Mouse (Mus musculus) ES-E14 (cell line): ENCODE data around the gene Dmtf1. TPM values are rescaled to one million over a fixed set of nuclear protein-coding genes. Genes with fewer than 3 reads are reported as not detected.

Source experiments
- DNase-seq: peaks from one replicate; pipeline ENCODE4 v3.0.0-alpha.2; 2013; ENCODE audit warnings: low read depth, low spot score
- H3K27ac ChIP-seq: 2 replicates; pipeline ENCODE4 v1.5.1; 2012; ENCODE audit warnings: low read depth, mild to moderate bottlenecking, low read length, moderate library complexity, mixed read lengths; ENCODE audit not compliant: poor library complexity, insufficient read depth, severe bottlenecking
- H3K36me3 ChIP-seq: 2 replicates; pipeline ENCODE4 v1.6.1; 2012; ENCODE audit warnings: mild to moderate bottlenecking, low read length, moderate library complexity, mixed read lengths; ENCODE audit not compliant: control insufficient read depth, poor library complexity, insufficient read depth, severe bottlenecking
- H3K4me1 ChIP-seq, 2 experiments: fragments of 150-350 bp in 1 of 2; sonication (generic) in 1 of 2; 2 replicates each; pipeline ENCODE4 v1.6.1; 2012; ENCODE audit warnings: low read length in 2 of 2, mild to moderate bottlenecking in 1 of 2, mixed read lengths in 1 of 2; ENCODE audit not compliant: control insufficient read depth in 2 of 2, insufficient read depth in 2 of 2, poor library complexity in 1 of 2
- H3K4me3 ChIP-seq, 2 experiments: fragments of 150-350 bp in 1 of 2; sonication (generic) in 1 of 2; 2 replicates each; pipeline ENCODE4 v1.5.1; 2012; ENCODE audit warnings: low read length in 2 of 2, low read depth in 1 of 2, mild to moderate bottlenecking in 1 of 2, mixed read lengths in 1 of 2; ENCODE audit not compliant: insufficient read depth in 1 of 2, poor library complexity in 1 of 2, severe bottlenecking in 1 of 2
- H3K9ac ChIP-seq: 2 replicates; pipeline ENCODE4 v1.6.1; 2012; ENCODE audit warnings: low read depth, mild to moderate bottlenecking, low read length, mixed read lengths; ENCODE audit not compliant: poor library complexity, insufficient read depth, severe bottlenecking
- H3K9me3 ChIP-seq: fragments of 150-350 bp; sonication (generic); 2 replicates; pipeline ENCODE4 v1.6.1; 2012; ENCODE audit warnings: low read depth, mild to moderate bottlenecking, low read length; ENCODE audit not compliant: control insufficient read depth, insufficient read depth
- CHD2 ChIP-seq: IDR thresholded peaks from 2 replicates; pipeline ENCODE4 v1.6.1; 2014; ENCODE audit warnings: mild to moderate bottlenecking, low read depth, low read length, inconsistent platforms
- HCFC1 ChIP-seq: IDR thresholded peaks from 2 replicates; pipeline ENCODE4 v1.6.1; 2012; ENCODE audit warnings: low read length, inconsistent platforms, borderline replicate concordance; ENCODE audit not compliant: insufficient read depth
- MAFK ChIP-seq: IDR thresholded peaks from 2 replicates; pipeline ENCODE4 v1.6.1; 2014; ENCODE audit warnings: mild to moderate bottlenecking, low read depth, low read length, inconsistent platforms; ENCODE audit not compliant: insufficient read depth
- ZC3H11A ChIP-seq: IDR thresholded peaks from 2 replicates; pipeline ENCODE4 v1.6.1; 2012; ENCODE audit warnings: low read depth, mild to moderate bottlenecking, inconsistent platforms, low read length, borderline replicate concordance
- ZNF384 ChIP-seq: IDR thresholded peaks from 2 replicates; pipeline ENCODE4 v1.6.1; 2012; ENCODE audit warnings: low read depth, low read length, inconsistent platforms
- in situ Hi-C, 2 experiments: fragments of 600-800 bp; cut with MboI; formaldehyde crosslinking; loops; one replicate each; pipeline ENCODE4 v1.15.1; 2025; ENCODE audit warnings: low sequenced_read_pairs in 2 of 2, inconsistent platforms in 1 of 2; ENCODE audit not compliant: unreplicated experiment in 2 of 2
- total RNA-seq: library from RNA; depleted of rRNA; stranded (reverse); fragments of 300-350 nt; gene quantifications from 2 replicates; pipeline ENCODE4 v1.2.3, GENCODE M21; 2012

Dmtf1 gene
- total RNA-seq, 1 experiment = 54.7 TPM

DNA sequence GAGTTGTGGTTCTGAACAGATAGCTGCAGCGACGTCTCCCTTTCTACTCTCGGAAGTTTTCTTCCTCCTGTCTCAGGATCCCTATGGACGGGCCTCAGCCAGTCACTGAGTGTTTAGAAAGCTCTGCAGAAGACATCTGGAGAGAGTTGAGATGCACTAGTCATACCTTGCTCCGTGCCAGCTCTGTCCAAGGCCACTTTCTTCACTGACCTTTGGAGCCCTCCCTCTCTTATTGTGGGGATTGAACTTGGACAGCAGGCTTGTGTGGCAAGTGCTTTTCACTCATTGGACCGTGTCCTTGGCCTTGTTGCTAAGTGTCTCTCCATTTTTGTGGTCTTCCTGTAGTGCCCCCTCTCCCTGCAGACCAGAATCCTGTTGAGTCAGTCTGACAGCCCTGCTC, 54.8 kb downstream of the Dmtf1 start:
- TF ChIP-seq HCFC1 = no peak
- no peak for TF ChIP-seq MAFK
- no peak for TF ChIP-seq CHD2
- no peak for TF ChIP-seq ZNF384
- TF ChIP-seq ZC3H11A = no peak
- Histone ChIP-seq H3K4me1 (peaks cover 0 to 2% of the 10 kb centered on the region in 2 experiments; a peak in 1 of 4 replicates), H3K4me3 (no peak overlapping the region), H3K9ac (no peak overlapping the region), H3K27ac (no peak overlapping the region), H3K36me3 (no peaks in the 10 kb centered on the region), H3K9me3 (no peaks in the 10 kb centered on the region)
- no peak for DNase-seq
- in situ Hi-C loops = no loop called here

DNA sequence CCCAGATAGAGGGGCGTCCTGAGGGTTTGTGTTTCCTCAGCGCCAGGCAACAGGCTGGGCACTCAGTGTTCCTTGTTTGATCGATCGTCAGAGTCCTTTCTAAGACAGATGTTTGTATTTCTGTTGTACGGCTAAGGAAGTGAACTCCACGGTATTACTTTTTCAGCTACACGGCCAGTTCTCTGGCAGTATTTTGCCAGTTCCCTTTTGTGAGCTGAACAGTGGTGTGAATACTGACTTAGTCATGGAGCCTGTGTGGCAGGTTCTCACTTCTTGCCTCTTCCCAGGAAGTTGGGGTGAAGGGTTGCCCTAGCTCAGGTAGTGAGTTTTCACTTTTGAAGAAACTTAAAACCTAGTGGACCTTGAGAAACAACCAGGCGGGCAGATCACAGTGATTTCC, 57.6 kb downstream of the Dmtf1 start:
- Histone ChIP-seq H3K36me3 (no peaks in the 10 kb centered on the region), H3K4me3 (no peak overlapping the region), H3K9ac (no peak overlapping the region), H3K27ac (no peak overlapping the region), H3K9me3 (no peaks in the 10 kb centered on the region), H3K4me1 (peaks cover 0 to 2% of the 10 kb centered on the region in 2 experiments; a peak in 1 of 4 replicates)
- in situ Hi-C loops = no loop called here
- no peak for DNase-seq
- TF ChIP-seq MAFK = no peak
- no peak for TF ChIP-seq CHD2
- no peak for TF ChIP-seq ZNF384
- TF ChIP-seq HCFC1 = no peak
- TF ChIP-seq ZC3H11A = no peak

DNA sequence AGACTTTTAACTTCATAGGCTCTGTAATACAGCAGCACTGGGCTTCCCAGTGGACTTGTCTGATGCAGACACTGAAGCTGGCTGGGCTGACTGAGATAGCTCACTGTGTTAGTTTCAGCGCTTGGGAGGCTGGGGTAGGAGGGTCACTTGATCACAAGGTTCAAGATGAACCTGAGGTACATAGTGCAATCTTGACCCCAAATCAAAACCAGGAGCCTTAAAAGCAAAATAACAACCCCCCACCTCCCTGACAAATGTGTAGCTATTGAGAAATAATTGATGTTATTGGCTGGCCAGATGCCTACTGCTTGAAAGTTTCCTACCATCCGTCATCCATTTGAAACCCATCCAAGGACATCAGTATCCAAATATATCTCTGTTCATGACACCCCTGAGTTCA, 58.9 kb downstream of the Dmtf1 start:
- no peak for DNase-seq
- no peak overlapping the region for H3K4me3 ChIP-seq
- TF ChIP-seq HCFC1 (no peak), ZNF384 (no peak), MAFK (no peak), CHD2 (no peak), ZC3H11A (no peak)

DNA sequence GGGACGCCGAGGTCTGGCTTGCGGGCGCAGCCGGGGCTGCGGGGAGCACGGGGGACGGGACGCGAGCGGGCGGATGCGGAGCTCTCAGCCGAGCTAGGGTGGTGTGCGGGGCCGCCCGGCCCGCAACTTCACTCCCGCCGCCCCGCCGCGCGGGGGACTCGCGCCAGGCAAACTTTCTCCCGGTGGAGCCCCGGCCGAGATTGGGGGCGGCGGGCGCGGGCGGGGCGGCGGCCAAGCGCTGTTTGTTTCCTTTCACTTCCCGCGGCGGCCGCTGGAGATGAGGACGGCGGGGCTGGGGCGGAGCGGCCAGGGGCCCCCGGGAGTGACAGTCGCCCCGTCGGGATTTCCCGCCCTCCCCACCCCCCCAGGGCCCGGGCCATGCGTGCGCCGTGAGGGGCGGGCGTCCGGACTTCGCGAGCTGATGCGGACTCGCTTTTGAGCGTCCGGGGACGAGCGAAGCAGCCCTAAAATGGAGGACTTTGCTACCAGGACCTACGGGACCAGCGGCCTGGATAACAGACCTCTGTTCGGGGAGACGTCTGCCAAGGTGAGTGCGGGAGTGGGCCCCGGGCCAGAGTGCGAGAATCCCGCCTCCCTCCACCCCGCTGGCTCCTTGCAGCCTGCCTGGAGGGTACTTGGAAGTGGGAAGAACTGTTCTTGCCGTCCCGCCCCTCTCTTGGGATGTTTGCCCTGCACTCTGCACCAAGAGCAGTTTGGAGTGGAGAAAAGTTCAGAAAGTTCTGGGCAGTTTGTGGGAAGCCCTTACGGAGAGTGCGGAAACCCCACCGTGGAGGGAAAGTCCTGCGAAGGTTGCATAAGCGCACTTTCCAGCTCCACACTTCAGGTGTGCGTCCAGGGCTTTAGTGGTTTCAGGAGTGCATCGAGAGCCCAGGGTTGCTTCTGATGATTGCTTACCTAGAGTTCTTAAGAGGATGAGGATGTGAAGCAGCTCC, 60.5 kb downstream of the Dmtf1 start:
- in situ Hi-C loops = no loop called here
- Histone ChIP-seq H3K9ac (peak overlapping the region; percentile 79), H3K9me3 (0 out of 2 replicates have a peak, but pooled peaks cover 2% of the 10 kb centered on the region), H3K4me1 (peaks cover 0 to 2% of the 10 kb centered on the region in 2 experiments; a peak in 1 of 4 replicates), H3K27ac (no peak overlapping the region), H3K36me3 (no peaks in the 10 kb centered on the region), H3K4me3 (peak overlapping the region; percentile 65 to 89)
- TF ChIP-seq MAFK (no peak), HCFC1 (0 out of 2 replicates have a peak, but pooled peaks have one; percentile 20)
- peak; percentile 42 for DNase-seq

More for the DNA sequence above, 58.9 kb downstream of the Dmtf1 start:
- Histone ChIP-seq H3K4me1 (peaks cover 0 to 2% of the 10 kb centered on the region in 2 experiments; a peak in 1 of 4 replicates), H3K36me3 (no peaks in the 10 kb centered on the region), H3K27ac (no peak overlapping the region), H3K9me3 (no peaks in the 10 kb centered on the region), H3K9ac (no peak overlapping the region)
- in situ Hi-C loops = no loop called here
